ENCODE assay signal across 13 mouse cellular contexts in genomic region chrX:103286899-103287722, GRCm38 (mm10). TPM values are rescaled to one million over a fixed set of nuclear protein-coding genes. Genes with fewer than 3 reads are reported as not detected.
DNase-seq lines count a peak whose midpoint lies in the region; ATAC-seq and TF ChIP-seq lines count a peak whose summit lies in the region.
"Had no signal": no experiment of that assay in that cellular context is flagged by ENCODE, and none has a peak within 500 bp of the region (broad histone marks: within the 10 kb centered on the region; RNA-seq: fewer than 3 reads in every experiment).

No protein-coding gene starts in this region.

- WGBS in forebrain, postnatal 0 days = 45% methylated on average over 4 of the region's 4 CpGs
- 26% methylated on average over 4 of the region's 4 CpGs for WGBS in midbrain, embryonic 13.5 days
- 55% methylated on average over 4 of the region's 4 CpGs for WGBS in kidney, embryonic 15.5 days

- peak; percentile 68 for DNase-seq in Muller cell, postnatal 12 days (ENCODE audit: inconsistent ontology term)
- DNase-seq in forebrain, postnatal 0 days = peak; percentile 11
- no peak for DNase-seq in spleen, adult 12 weeks (ENCODE audit: low spot score)
- DNase-seq in frontal cortex, postnatal 36 days (ENCODE audit: low spot score in 2 of 2) = no peak
- DNase-seq: liver, embryonic 13.5 days had no signal

- no peak for TF ChIP-seq CTCF in ES-Bruce4 (IDR thresholded peaks at IDR 0.05; ENCODE audit: low read depth, low read length)
- TF ChIP-seq CTCF in forebrain, postnatal 0 days (IDR thresholded peaks at IDR 0.05; ENCODE audit: low read depth) = no peak

- peaks cover 2% of the 10 kb centered on the region for H3K4me1 ChIP-seq in ES-Bruce4 (ENCODE audit: control insufficient read depth, insufficient read depth, low read length)
- H3K4me1 ChIP-seq in forebrain, postnatal 0 days (ENCODE audit: insufficient read depth) = no peaks in the 10 kb centered on the region
- peaks cover 12% of the 10 kb centered on the region for H3K4me1 ChIP-seq in midbrain, embryonic 13.5 days (replicated peaks)
- 0 out of 2 replicates have a peak, but pooled peaks cover 5% of the 10 kb centered on the region for H3K4me1 ChIP-seq in kidney, embryonic 15.5 days
- H3K4me1 ChIP-seq: liver, embryonic 13.5 days had no signal

- no peaks in the 10 kb centered on the region for H3K36me3 ChIP-seq in ES-Bruce4 (ENCODE audit: control insufficient read depth, insufficient read depth, low read length, poor library complexity, severe bottlenecking)
- H3K36me3 ChIP-seq in forebrain, postnatal 0 days (ENCODE audit: insufficient read depth) = no peaks in the 10 kb centered on the region
- no peaks in the 10 kb centered on the region for H3K36me3 ChIP-seq in midbrain, embryonic 13.5 days
- no peaks in the 10 kb centered on the region for H3K36me3 ChIP-seq in kidney, embryonic 15.5 days
- H3K36me3 ChIP-seq: liver, embryonic 13.5 days had no signal

- no peaks in the 10 kb centered on the region for H3K27me3 ChIP-seq in ES-Bruce4 (ENCODE audit: control insufficient read depth, insufficient read depth, low read length, poor library complexity, severe bottlenecking)
- no peaks in the 10 kb centered on the region; the same call in 1 of the 2 replicates for H3K27me3 ChIP-seq in forebrain, postnatal 0 days (ENCODE audit: insufficient read depth, low read length)
- H3K27me3 ChIP-seq in midbrain, embryonic 13.5 days = peaks cover 50% of the 10 kb centered on the region
- peaks cover 51% of the 10 kb centered on the region for H3K27me3 ChIP-seq in kidney, embryonic 15.5 days

- H3K9me3 ChIP-seq in ES-Bruce4 (replicated peaks; ENCODE audit: control insufficient read depth, insufficient read depth, low read length, poor library complexity, severe bottlenecking) = no peaks in the 10 kb centered on the region
- H3K9me3 ChIP-seq in forebrain, postnatal 0 days (ENCODE audit: low read length) = no peaks in the 10 kb centered on the region
- no peaks in the 10 kb centered on the region for H3K9me3 ChIP-seq in midbrain, embryonic 13.5 days
- no peaks in the 10 kb centered on the region for H3K9me3 ChIP-seq in kidney, embryonic 15.5 days (replicated peaks)
- H3K9me3 ChIP-seq: liver, embryonic 13.5 days had no signal

- ATAC-seq in forebrain, postnatal 0 days = peak; percentile 71
- 0 out of 2 replicates have a peak, but pooled peaks have one; percentile 24 for ATAC-seq in midbrain, embryonic 13.5 days
- ATAC-seq in kidney, embryonic 15.5 days (replicated peaks; ENCODE audit: low FRiP score) = no peak

- H3K27ac ChIP-seq in ES-Bruce4 (ENCODE audit: insufficient read depth, low read length) = peak overlapping the region; percentile 72
- no peak overlapping the region for H3K27ac ChIP-seq in forebrain, postnatal 0 days (ENCODE audit: low read depth, low read length)
- H3K27ac ChIP-seq in midbrain, embryonic 13.5 days = no peak overlapping the region
- no peak overlapping the region for H3K27ac ChIP-seq in kidney, embryonic 15.5 days
- H3K27ac ChIP-seq: liver, embryonic 13.5 days had no signal

- TF ChIP-seq EP300 in ES-Bruce4 (IDR thresholded peaks at IDR 0.05; ENCODE audit: insufficient read depth, low read depth, low read length) = no peak

- TF ChIP-seq POLR2A in ES-Bruce4 (IDR thresholded peaks at IDR 0.05; ENCODE audit: insufficient read depth, low read length) = no peak

- H3K4me3 ChIP-seq in ES-Bruce4 (ENCODE audit: low read depth, low read length) = no peak overlapping the region
- no peak overlapping the region for H3K4me3 ChIP-seq in forebrain, postnatal 0 days (ENCODE audit: low read depth, low read length)
- no peak overlapping the region for H3K4me3 ChIP-seq in midbrain, embryonic 13.5 days (replicated peaks)
- no peak overlapping the region for H3K4me3 ChIP-seq in kidney, embryonic 15.5 days (replicated peaks)
- H3K4me3 ChIP-seq: liver, embryonic 13.5 days had no signal

- H3K4me2 ChIP-seq in forebrain, postnatal 0 days (ENCODE audit: low read depth) = no peak overlapping the region
- H3K4me2 ChIP-seq in midbrain, embryonic 13.5 days (replicated peaks) = no peak overlapping the region
- H3K4me2 ChIP-seq in kidney, embryonic 15.5 days = no peak overlapping the region
- H3K4me2 ChIP-seq: liver, embryonic 13.5 days had no signal

- 0 out of 2 replicates have a peak overlapping the region, but pooled peaks have one; percentile 35 for H3K9ac ChIP-seq in ES-Bruce4 (ENCODE audit: low read depth, poor library complexity, severe bottlenecking)
- H3K9ac ChIP-seq in forebrain, postnatal 0 days = no peak overlapping the region
- H3K9ac ChIP-seq in midbrain, embryonic 13.5 days (replicated peaks) = no peak overlapping the region
- H3K9ac ChIP-seq in kidney, embryonic 15.5 days = no peak overlapping the region
- H3K9ac ChIP-seq: liver, embryonic 13.5 days had no signal

RNA-seq across cellular contexts. Expression of gene Cdx4, which starts 34.1 kb away (rescaled TPM):
- 1.2 and 1.5 TPM in 2 replicates for polyA plus RNA-seq in ES-Bruce4 (2011; ENCODE audit: insufficient read depth, insufficient read length, low read depth, missing spikeins)
- total RNA-seq in forebrain, postnatal 0 days (2014; rRNA removed) = not detected in 2 replicates
- polyA plus RNA-seq in forebrain, postnatal 0 days (2015; fragmentation: Nextera tagmentation; extraction: Ambion mirVana) = not detected in 2 replicates
- not detected in 2 replicates for polyA plus RNA-seq in midbrain, embryonic 13.5 days (2015; fragmentation: Nextera tagmentation; extraction: Ambion mirVana)
- polyA plus RNA-seq in kidney, embryonic 15.5 days (2015; fragmentation: Nextera tagmentation; extraction: Ambion mirVana) = not detected in 2 replicates
- total RNA-seq: heart, adult 8-10 months; left cerebral cortex, postnatal 10 days had no signal
- polyA plus RNA-seq: frontal cortex, adult 2 months; intestine, embryonic 14.5 days; large intestine, adult 2 months; liver, embryonic 13.5 days had no signal

Comparison
In these comparisons a context has a peak if more than half of its experiments do, and no peak if none do; other contexts are left out.
1. DNase-seq: peak in Muller cell, postnatal 12 days (single experiment) and forebrain, postnatal 0 days (single experiment); none in spleen, adult 12 weeks (single experiment) and frontal cortex, postnatal 36 days (0 of 2).